Mouse (Mus musculus) CH12.LX (cell line): ENCODE data around the gene H2al1e.
"Not testable (repeated sequence)": the region's sequence is repeated elsewhere in the genome, so short reads cannot be mapped to it uniquely, and the experiment has no call there.

Experiments
- CTCF ChIP-seq, 2 experiments: IDR thresholded peaks in 1 of 2; conservative IDR thresholded peaks in 1 of 2; 2 replicates each; pipeline ENCODE4 v1.5.1; 2011 to 2012; ENCODE audit warnings: low read depth in 2 of 2, low read length in 2 of 2, improper control_type of control experiment in 1 of 2, inconsistent platforms in 1 of 2, mild to moderate bottlenecking in 1 of 2, moderate library complexity in 1 of 2
- E2F4 ChIP-seq: IDR thresholded peaks from 2 replicates; pipeline ENCODE4 v1.6.1; 2011; ENCODE audit warnings: low read depth, low read length, improper control_type of control experiment; ENCODE audit not compliant: insufficient replicate concordance
- MAX ChIP-seq: IDR thresholded peaks from 2 replicates; pipeline ENCODE4 v1.6.1; 2011; ENCODE audit warnings: low read length, improper control_type of control experiment
- POLR2A ChIP-seq: IDR thresholded peaks from 2 replicates; pipeline ENCODE4 v1.6.1; 2011; ENCODE audit warnings: low read depth, mild to moderate bottlenecking, improper control_type of control experiment, low read length
- TCF12 ChIP-seq: IDR thresholded peaks from 2 replicates; pipeline ENCODE4 v1.6.1; 2014; ENCODE audit warnings: low read depth, mild to moderate bottlenecking, inconsistent platforms, low read length, improper control_type of control experiment

- not testable (repeated sequence) for TF ChIP-seq TCF12; CTCF (conservative IDR thresholded peaks at IDR 0.05 in 1 of 2, IDR thresholded peaks at IDR 0.05 in 1 of 2; ENCODE audit: low read depth in 2 of 2, low read length in 2 of 2); E2F4; MAX; POLR2A
Observed at GRCm38 (mm10) chrX:11302132-11302531, 9.6 kb upstream of the H2al1e start, which contains the start of gene H2al1b.
